Mouse (Mus musculus) left cerebral cortex, adult 2 months (tissue): ENCODE results near the gene Cldnd2. TPM values are rescaled to one million over a fixed set of nuclear protein-coding genes. Genes with fewer than 3 reads are reported as not detected.
"Not testable (repeated sequence)": the region's sequence is repeated elsewhere in the genome, so short reads cannot be mapped to it uniquely, and the experiment has no call there.

Experiments used
- DNase-seq, 2 experiments: peaks; one replicate each; pipeline ENCODE4 v3.0.0; 2021 to 2022; ENCODE audit warnings: low spot score in 2 of 2, mixed read lengths in 1 of 2; ENCODE audit errors: extremely low spot score in 1 of 2
- H3K27ac ChIP-seq: fragments of 200-600 bp; 2 replicates; pipeline ENCODE4 v1.8.1; 2022
- H3K4me3 ChIP-seq: fragments of 200-600 bp; 2 replicates; pipeline ENCODE4 v1.8.1; 2022
- CTCF ChIP-seq: fragments of 200-600 bp; IDR thresholded peaks from 2 replicates; pipeline ENCODE4 v1.8.1; 2022; ENCODE audit warnings: antibody characterized with exemption, mild to moderate bottlenecking, moderate library complexity
- intact Hi-C: fragments of 180-260 bp; cut with DNase I; formaldehyde crosslinking; loops from one replicate; pipeline ENCODE4 v1.15.1; 2025
- long read RNA-seq, 2 experiments: library from polyadenylated mRNA; stranded (forward); transcript quantifications; one replicate each; pipeline ENCODE4 v2.0.0; 2021; ENCODE audit warnings: borderline mapping rate in 2 of 2
- total RNA-seq, 2 experiments: library from RNA; stranded (reverse); gene quantifications; 2 replicates each; pipeline ENCODE4 v1.2.3; 2021

The Cldnd2 gene
- total RNA-seq, result not detected
- long read RNA-seq, experiment 1, result 0 reads
- long read RNA-seq, experiment 2, result 0 reads

GRCm38 (mm10) chr7:43440482-43440881 is at the start of gene Cldnd2:
Gene Cldnd2, plus strand, starts transcription at chr7:43440782.
- intact Hi-C loops, result loop anchor here (5.0 to 10.0 kb wide), 3 partner anchors 52 to 234 kb away; partner anchors contain the start of genes Ctu1, Iglon5 and Zfp715
- TF ChIP-seq CTCF, result no peak
- no peak for DNase-seq
- Histone ChIP-seq H3K4me3 (no peak within 1 kb of the TSS), H3K27ac (no peak within 1 kb of the TSS)

- no peak overlapping the region for H3K27ac ChIP-seq
- intact Hi-C loops, result no loop called here
- no peak for DNase-seq
- H3K4me3 ChIP-seq, result no peak overlapping the region
- TF ChIP-seq CTCF, result no peak
Observed at GRCm38 (mm10) chr7:43392349-43393121, 48.0 kb upstream of the Cldnd2 start.

GRCm38 (mm10) chr7:43399501-43399900 is 41.1 kb upstream of the Cldnd2 start:
- Histone ChIP-seq H3K27ac (no peak overlapping the region), H3K4me3 (no peak overlapping the region)
- no peak for TF ChIP-seq CTCF
- intact Hi-C loops, result no loop called here
- DNase-seq, result no peak

GRCm38 (mm10) chr7:43402718-43403117 is 37.9 kb upstream of the Cldnd2 start:
- intact Hi-C loops, result no loop called here
- DNase-seq, result no peak
- no peak overlapping the region for H3K27ac ChIP-seq
- H3K4me3 ChIP-seq, result no peak overlapping the region
- TF ChIP-seq CTCF, result no peak

GRCm38 (mm10) chr7:43407573-43407972 is 33.0 kb upstream of the Cldnd2 start:
- Histone ChIP-seq H3K27ac (no peak overlapping the region), H3K4me3 (no peak overlapping the region)
- intact Hi-C loops, result no loop called here
- no peak for DNase-seq
- no peak for TF ChIP-seq CTCF

GRCm38 (mm10) chr7:43408131-43408553 is 32.4 kb upstream of the Cldnd2 start, which contains the start of gene Siglecg:
Gene Siglecg, plus strand, starts transcription at chr7:43408204.
- Histone ChIP-seq H3K4me3 (no peak within 1 kb of the TSS), H3K27ac (no peak within 1 kb of the TSS)
- no peak for DNase-seq
- no peak for TF ChIP-seq CTCF
- intact Hi-C loops, result no loop called here

GRCm38 (mm10) chr7:43409084-43409483 is 31.5 kb upstream of the Cldnd2 start:
- intact Hi-C loops, result no loop called here
- H3K27ac ChIP-seq, result no peak overlapping the region
- TF ChIP-seq CTCF, result no peak
- H3K4me3 ChIP-seq, result no peak overlapping the region
- no peak for DNase-seq

- H3K27ac ChIP-seq, intact Hi-C loops, DNase-seq, H3K4me3 ChIP-seq: not testable (repeated sequence)
Observed at GRCm38 (mm10) chr7:43411724-43412123, 28.9 kb upstream of the Cldnd2 start.

GRCm38 (mm10) chr7:43417298-43417697 is 23.3 kb upstream of the Cldnd2 start:
- no peak overlapping the region for H3K27ac ChIP-seq
- no peak overlapping the region for H3K4me3 ChIP-seq
- DNase-seq, result no peak
- intact Hi-C loops, result no loop called here
- no peak for TF ChIP-seq CTCF

GRCm38 (mm10) chr7:43422995-43423617 is 17.5 kb upstream of the Cldnd2 start:
- TF ChIP-seq CTCF, result peak; percentile 100
- DNase-seq, result peak; percentile 79 to 91
- intact Hi-C loops, result loop anchor here (1.0 kb wide), 2 partner anchors 43 to 72 kb away; no protein-coding TSS in a partner anchor
- Histone ChIP-seq H3K4me3 (no peak overlapping the region), H3K27ac (no peak overlapping the region)

- intact Hi-C loops, result loop anchor here (1.0 kb wide), 2 partner anchors 42 to 71 kb away; no protein-coding TSS in a partner anchor
- TF ChIP-seq CTCF, result no peak
- Histone ChIP-seq H3K4me3 (no peak overlapping the region), H3K27ac (no peak overlapping the region)
- DNase-seq, result no peak
Observed at GRCm38 (mm10) chr7:43423991-43424625, 16.5 kb upstream of the Cldnd2 start.

- DNase-seq, result no peak
- Histone ChIP-seq H3K27ac (no peak within 1 kb of the TSS), H3K4me3 (no peak within 1 kb of the TSS)
- intact Hi-C loops, result no loop called here
- TF ChIP-seq CTCF, result no peak
Observed at GRCm38 (mm10) chr7:43427406-43427805, 13.2 kb upstream of the Cldnd2 start, which contains the start of gene Lim2. Gene Lim2, plus strand, starts transcription at chr7:43427670.
